Mouse (Mus musculus) hindbrain, embryonic 15.5 days (tissue): ENCODE measurements around the gene Col6a2. TPM values are rescaled to one million over a fixed set of nuclear protein-coding genes. Genes with fewer than 3 reads are reported as not detected.

Source experiments
- polyA plus RNA-seq: library from polyadenylated mRNA; unstranded; fragments of >200 nt; fragmentation: Nextera tagmentation; extraction: Ambion mirVana; gene quantifications from 2 replicates; pipeline ENCODE4 v1.2.1, GENCODE M21; 2015

Gene Col6a2
- polyA plus RNA-seq, 1 experiment from 2014 or later, result 21.6 TPM

Other genes starting within 250 kb of the Col6a2 start
- gene AC141477.1, start 183.2 kb downstream of the Col6a2 start, polyA plus RNA-seq, result not detected in 2 replicates
- 7.0 and 7.9 TPM in 2 replicates for gene Pcnt, start 180.8 kb downstream of the Col6a2 start, polyA plus RNA-seq
- gene 2610028H24Rik, start 174.5 kb downstream of the Col6a2 start, polyA plus RNA-seq, result not detected in 2 replicates
- 54.8 and 61.9 TPM in 2 replicates for gene Mcm3ap, start 154.7 kb downstream of the Col6a2 start, polyA plus RNA-seq
- gene Ybey, start 154.5 kb downstream of the Col6a2 start, polyA plus RNA-seq, result 5.9 and 6.1 TPM in 2 replicates
- 37.0 and 39.8 TPM in 2 replicates for gene Lss, start 92.0 kb downstream of the Col6a2 start, polyA plus RNA-seq
- 0.14 TPM in 1 of 2 replicates, not detected in the other for gene Spatc1l, start 61.4 kb downstream of the Col6a2 start, polyA plus RNA-seq
- gene Ftcd, start 48.0 kb downstream of the Col6a2 start, polyA plus RNA-seq, result not detected in 2 replicates
- 23.5 and 29.4 TPM in 2 replicates for gene Col6a1, start 102.5 kb upstream of the Col6a2 start, polyA plus RNA-seq